Mouse (Mus musculus): ENCODE measurements around the gene Zfp768.

Zfp768 gene

GRCm38 (mm10) chr7:127296786-127297555 is 48.4 kb downstream of the Zfp768 start:
- DNase-seq, result peak in 1 of 2 experiments; percentile 32

GRCm38 (mm10) chr7:127296098-127296497 is 49.3 kb downstream of the Zfp768 start, which contains the start of gene Itgal:
Gene Itgal (plus strand): TSS chr7:127296260.
- DNase-seq, result peak; percentile 59 to 60
